Mouse (Mus musculus) MEL (cell line): ENCODE results near the gene Gata3.

Experiments used
- CHD2 ChIP-seq: IDR thresholded peaks from 2 replicates; pipeline ENCODE4 v1.6.1; 2011; ENCODE audit warnings: low read length, improper control_type of control experiment
- EP300 ChIP-seq, 2 experiments: IDR thresholded peaks; 2 replicates each; pipeline ENCODE4 v1.6.1; 2011; ENCODE audit warnings: improper control_type of control experiment in 2 of 2, low read length in 2 of 2, low read depth in 1 of 2, mild to moderate bottlenecking in 1 of 2
- GATA1 ChIP-seq: IDR thresholded peaks from 2 replicates; pipeline ENCODE4 v1.6.1; 2011; ENCODE audit warnings: low read depth, low read length, improper control_type of control experiment
- RCOR1 ChIP-seq: IDR thresholded peaks from 2 replicates; pipeline ENCODE4 v1.6.1; 2012; ENCODE audit warnings: low read depth, mild to moderate bottlenecking, inconsistent platforms, low read length, improper control_type of control experiment
- UBTF ChIP-seq: IDR thresholded peaks from 2 replicates; pipeline ENCODE4 v1.6.1; 2012; ENCODE audit warnings: low read depth, mild to moderate bottlenecking, inconsistent platforms, low read length, improper control_type of control experiment, moderate library complexity, borderline replicate concordance; ENCODE audit not compliant: insufficient read depth

DNA sequence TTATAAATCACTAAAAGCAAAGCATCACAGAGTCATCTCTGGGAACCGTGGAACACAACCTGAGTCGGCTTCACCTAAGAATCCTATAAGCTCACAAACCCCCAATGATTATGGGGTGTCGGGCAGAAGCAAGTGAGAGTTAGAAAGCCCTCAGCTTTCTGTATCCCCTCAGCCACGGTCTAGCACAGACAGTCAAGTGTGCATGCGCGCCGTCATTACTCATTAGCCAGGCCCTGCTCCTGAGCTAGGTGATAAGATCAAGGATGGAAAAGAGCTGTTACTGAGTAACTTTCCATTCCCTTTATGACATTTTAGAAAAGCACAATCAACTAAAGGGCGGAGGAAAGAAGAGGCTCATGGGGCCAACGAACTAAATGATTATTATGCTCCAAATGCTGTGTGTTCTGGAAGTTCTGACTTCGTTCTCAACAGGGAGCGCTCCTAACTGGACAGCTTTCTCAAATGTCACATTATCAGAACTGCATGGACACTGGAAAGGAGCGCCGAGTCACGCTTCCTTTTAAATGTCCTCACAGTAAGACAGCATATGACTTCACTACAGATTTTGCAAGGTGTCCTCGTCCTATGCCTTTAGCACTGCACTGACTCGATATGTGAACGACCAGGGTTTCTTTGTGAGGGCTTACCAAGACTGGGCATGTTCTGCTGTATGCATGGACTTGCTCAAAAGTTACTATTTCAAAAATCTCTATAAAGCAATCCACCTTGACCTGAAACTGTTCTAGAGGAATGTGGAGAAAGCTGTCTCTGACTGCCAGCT lies 29.0 kb upstream of the Gata3 start:
- TF ChIP-seq UBTF (no peak), GATA1 (no peak), CHD2 (no peak), EP300 (IDR thresholded peaks at IDR 0.05; ENCODE audit: low read depth in 1 of 2, low read length in 2 of 2) (no peak), RCOR1 (no peak)
